Comparison of ENCODE assay signal across 16 mouse cellular contexts in the genomic region with DNA sequence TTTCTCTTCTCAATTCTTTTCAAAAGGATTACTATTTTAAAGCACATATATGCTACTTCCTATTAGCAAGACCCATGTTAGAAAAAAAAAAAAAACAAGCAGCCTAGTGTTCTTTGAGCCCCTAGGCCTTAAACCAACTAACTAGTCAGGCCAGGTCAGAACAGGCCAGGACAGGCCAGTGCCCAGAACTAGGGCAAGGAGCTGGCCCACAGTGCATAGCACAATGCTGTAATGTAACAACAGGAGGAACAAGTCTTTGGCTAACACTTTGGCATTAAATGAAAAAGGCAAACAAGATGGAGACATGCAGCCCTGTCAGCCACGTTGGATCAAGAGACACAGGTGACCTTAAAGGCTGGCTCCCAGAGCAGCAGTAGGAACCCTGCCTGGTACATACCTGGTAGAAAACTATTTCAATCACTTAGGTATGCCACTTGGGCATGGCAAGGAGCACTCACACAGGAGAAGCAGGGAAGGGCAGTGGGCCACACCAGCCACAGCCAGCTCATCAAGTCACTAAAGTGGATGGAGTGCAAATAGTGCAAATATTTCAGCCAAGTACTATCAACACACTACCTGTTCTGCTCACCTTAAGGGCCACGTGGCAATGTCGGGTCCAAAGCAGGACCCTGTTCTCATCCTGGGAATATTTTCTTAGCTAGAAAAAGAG.
"Had no signal": no experiment of that assay in that cellular context is flagged by ENCODE, and none has a peak within 500 bp of the region (broad histone marks: within the 10 kb centered on the region; RNA-seq: fewer than 3 reads in every experiment).

No protein-coding gene starts in this region.

- ATAC-seq: inflammation-experienced regulatory T-cells, adult 6 months; intestine, postnatal 0 days; midbrain, embryonic 15.5 days had no signal

- H3K4me2 ChIP-seq: limb, embryonic 13.5 days; liver, embryonic 15.5 days; midbrain, embryonic 11.5 days; midbrain, embryonic 15.5 days; neural tube, embryonic 12.5 days had no signal

- H3K4me3 ChIP-seq: limb, embryonic 13.5 days; liver, embryonic 15.5 days; megakaryocyte, embryonic 14.5 days; midbrain, embryonic 15.5 days; neural tube, embryonic 12.5 days had no signal

- H3K27me3 ChIP-seq: limb, embryonic 13.5 days; liver, embryonic 15.5 days; megakaryocyte, embryonic 14.5 days; midbrain, embryonic 15.5 days; neural tube, embryonic 12.5 days had no signal

- H3K27ac ChIP-seq: kidney, postnatal 0 days; limb, embryonic 13.5 days; liver, embryonic 15.5 days; macrophage; midbrain, embryonic 15.5 days; neural tube, embryonic 12.5 days; stomach, postnatal 0 days had no signal

- H3K4me1 ChIP-seq: limb, embryonic 13.5 days; liver, embryonic 15.5 days; megakaryocyte, embryonic 14.5 days; midbrain, embryonic 15.5 days; neural tube, embryonic 12.5 days had no signal

- H3K36me3 ChIP-seq: limb, embryonic 13.5 days; liver, embryonic 15.5 days; midbrain, embryonic 15.5 days; neural tube, embryonic 12.5 days had no signal

- H3K9ac ChIP-seq: limb, embryonic 13.5 days; liver, embryonic 15.5 days; midbrain, embryonic 15.5 days; neural tube, embryonic 12.5 days had no signal

- H3K9me3 ChIP-seq: limb, embryonic 13.5 days; liver, embryonic 15.5 days; megakaryocyte, embryonic 14.5 days; midbrain, embryonic 15.5 days; neural tube, embryonic 12.5 days had no signal

- DNase-seq: kidney, adult 8-10 months; kidney, postnatal 36 days; left cerebral cortex, postnatal 4 days; thymus, adult 18-20 months; thymus, postnatal 25 days had no signal
